Mouse (Mus musculus) adrenal gland, postnatal 14 days (tissue): ENCODE measurements around the gene Gm20489. TPM values are rescaled to one million over a fixed set of nuclear protein-coding genes. Genes with fewer than 3 reads are reported as not detected.

Source experiments
- DNase-seq: peaks from one replicate; pipeline ENCODE4 v3.0.0; 2021; ENCODE audit warnings: mixed read lengths
- long read RNA-seq, 2 experiments: library from polyadenylated mRNA; stranded (forward); transcript quantifications; one replicate each; pipeline ENCODE4 v2.0.0; 2021
- total RNA-seq: library from RNA; stranded (reverse); gene quantifications from 2 replicates; pipeline ENCODE4 v1.2.3, GENCODE M21; 2021

The Gm20489 gene
- total RNA-seq, result not detected in 2 replicates
- long read RNA-seq, experiment 1, result 0 reads
- long read RNA-seq, experiment 2, result 0 reads

DNA sequence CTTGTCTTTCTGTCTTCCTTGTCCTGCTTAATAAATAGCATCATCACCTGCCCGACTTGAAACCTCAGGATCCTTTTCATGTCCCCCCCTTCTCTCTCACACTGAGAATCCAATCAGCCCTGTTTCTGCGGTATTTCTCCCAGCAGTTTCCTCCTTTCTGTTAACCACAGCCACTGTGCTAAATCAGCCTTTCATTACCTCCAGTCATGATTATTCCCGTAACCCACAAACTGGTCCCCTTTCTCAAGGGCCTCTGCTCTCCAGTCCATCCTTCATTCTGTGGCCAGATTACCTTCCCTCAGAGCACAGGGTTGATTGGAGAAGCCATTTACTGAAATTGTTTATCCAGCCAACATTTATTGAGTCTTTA, at the start of gene Gm20489:
TSS of gene Gm20489 (minus strand) at position 269 of the 370 bp plus-strand sequence.
- no peak for DNase-seq

DNA sequence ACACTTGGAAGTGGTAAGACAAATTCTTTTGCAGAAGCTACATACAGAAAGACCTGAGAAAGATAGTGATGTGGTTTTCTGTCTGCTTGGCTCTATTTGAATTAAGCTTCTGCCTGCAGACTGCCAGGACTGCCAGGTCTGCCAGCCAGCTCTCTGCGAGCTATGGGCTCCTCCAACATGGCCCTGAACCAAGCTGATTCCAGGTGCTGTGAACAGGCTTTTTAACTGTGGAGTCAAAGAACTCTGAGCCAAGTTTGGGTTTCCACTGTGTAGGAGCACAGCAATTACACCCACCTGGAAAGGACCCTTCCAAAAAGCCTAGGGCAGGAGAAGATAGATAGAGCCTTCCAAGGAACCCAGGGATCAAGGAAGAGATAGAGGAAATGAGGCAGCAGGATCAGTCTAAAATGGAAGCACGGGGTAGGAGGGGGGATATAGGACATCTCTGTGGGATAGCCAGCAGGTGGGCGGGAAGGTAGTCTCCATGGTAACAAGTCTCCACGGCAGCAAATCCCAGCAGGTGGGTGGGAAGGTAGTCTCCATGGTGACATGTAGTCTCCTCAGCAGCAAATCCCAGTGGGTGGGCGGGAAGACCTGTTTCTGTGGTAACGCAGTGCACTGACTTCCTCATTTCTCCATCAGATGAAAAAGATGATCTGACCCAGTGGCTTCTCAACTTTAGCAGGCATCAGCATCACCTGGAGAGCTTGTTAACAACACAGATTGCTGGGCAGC, 45.0 kb upstream of the Gm20489 start:
- DNase-seq, result no peak

DNA sequence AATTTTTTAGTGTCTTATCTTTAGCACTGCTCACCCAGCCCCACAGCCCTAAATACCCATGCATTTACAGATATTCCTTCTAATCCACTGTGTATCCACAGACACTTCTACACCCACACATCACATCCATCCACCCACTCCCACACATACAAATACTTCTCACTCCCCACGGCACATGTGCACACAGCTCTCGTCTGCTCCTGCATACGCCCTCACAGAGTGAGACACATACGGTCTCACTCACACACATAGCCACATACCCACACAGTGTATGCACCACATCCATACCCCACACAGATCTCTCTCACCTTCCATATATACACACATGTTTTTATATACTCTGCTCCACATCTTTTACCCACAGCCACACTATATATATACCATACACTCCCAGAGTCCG, 40.5 kb upstream of the Gm20489 start:
- no peak for DNase-seq

DNA sequence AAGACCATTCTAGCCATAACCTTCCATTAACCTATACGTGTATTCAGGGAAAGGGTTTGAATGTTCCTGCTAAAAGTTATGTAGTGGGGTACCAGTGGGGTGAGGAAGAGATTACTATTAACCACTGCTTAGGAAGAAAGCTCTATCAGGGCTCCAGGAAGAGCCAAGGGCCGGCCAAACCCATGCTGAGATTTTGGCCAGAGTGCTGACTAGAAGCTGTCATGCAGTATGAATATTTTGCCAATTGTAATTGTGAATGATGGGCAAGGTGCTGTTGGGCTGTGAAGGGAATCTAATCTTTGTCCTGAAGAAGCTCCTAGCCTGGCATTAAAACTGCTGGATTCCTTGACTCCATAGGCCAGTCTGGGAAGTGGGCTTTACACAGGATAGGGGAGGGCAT, 35.8 kb upstream of the Gm20489 start:
- no peak for DNase-seq

DNA sequence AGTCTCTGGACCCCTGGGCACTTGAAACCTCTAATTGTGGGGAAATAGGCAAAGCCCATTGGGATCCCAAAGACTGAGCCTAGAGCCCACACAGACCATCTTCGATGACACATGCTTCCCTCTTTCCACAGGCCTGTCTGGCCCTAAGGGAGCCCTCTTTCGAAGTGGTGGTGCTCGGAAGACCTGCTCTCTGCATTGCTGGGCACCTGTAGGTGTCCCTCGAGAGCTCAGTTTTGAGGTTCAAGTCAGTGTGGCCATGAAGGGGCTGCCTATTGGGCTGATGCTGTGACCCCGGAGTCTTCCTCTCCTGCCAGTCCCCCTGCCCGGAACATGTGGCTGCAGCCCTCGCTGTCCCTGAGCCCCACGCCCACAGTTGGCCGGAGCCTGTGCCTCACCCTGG, 32.8 kb upstream of the Gm20489 start:
- no peak for DNase-seq

DNA sequence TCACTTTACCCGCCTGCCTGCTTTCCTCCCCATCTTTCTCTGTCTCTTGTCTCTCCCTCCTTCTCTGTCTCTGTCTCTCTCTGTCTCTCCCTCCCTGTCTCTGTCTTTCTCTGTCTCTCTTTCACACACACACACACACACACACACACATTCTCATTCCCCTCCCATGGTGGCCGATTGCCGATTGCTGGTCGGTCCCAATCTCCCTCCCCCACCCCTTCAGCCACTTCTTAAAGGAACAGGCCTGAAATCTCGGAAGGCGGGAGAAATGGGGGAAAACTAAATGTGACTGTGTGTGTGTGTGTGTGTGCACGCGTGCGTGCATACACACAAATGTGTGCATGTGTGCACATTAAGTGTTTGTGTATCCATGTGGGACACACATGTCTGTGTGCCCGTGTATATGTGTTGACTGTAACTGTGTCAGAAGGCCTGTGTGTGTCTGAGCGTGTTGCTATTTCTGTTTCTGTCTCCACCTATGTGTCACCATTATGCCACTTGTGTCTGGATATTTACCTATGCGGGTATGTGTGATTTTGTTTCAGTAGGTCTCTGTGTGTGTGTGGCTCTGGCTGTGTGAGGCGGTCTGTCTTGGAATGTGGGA, 31.7 kb upstream of the Gm20489 start:
- peak; percentile 45 for DNase-seq

DNA sequence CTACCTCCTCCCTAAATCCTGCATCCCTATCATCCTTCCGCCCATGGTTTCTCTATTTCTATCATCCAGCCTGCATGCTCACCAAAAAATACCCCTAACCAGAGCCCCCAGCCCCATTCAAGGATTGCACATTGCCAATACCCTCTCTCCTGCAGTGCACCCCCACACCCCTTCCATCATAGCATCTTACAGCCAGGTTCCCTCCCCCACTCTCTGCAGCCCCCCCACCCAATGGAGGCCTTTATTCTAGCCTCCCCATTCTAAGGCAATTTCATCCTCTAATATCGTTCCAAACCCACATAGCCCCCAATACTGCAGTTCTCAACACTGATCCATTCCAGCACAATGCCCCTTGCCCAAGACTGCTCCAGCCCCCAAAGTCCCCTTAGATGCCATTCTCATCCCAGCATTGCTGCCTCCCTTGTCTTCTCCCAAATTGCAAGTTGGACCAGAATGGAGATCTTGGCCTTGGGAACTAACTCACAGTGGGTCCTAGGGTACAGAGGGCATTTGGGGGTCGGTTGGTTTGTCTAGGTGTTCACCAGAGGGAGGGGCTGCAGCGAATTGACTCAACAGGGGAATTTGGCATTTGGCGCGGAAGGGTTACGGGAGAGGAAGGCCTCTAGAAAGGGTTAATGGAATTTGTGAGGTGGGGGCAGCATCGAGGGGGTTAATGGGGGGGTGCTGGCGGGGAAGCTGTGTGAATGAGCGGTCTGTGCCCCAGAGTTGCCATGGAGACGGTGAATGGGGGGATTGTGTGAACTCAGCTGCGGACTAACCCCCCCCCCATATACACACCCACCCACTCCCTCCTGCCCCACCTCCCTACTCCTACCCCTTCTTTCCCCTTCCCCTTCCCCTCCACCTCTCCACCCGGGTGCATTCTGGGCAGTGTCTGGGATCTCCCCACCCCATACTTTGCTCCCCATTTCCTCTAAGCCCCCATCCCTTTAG, 30.9 kb upstream of the Gm20489 start:
- DNase-seq, result peak; percentile 11

DNA sequence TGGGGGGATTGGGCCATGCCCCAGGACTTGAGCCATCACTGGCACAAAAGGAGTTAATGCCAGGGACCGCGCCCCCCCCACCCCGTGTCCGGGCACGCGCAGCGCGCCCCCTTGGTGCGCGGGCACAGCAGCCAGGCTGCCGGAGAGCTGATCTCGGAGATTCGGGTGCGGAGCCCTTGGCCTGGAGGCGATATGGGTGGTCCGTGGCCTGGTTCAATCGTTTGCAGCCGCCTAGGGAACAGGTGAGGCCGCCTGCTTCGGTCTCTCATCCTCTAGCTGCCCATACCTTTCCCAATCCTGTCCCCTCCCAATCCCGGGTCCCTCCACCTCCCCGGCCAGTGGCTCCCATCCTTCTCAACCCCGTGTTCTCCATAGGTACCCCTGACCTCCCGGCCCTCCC, 30.2 kb upstream of the Gm20489 start, which contains the start of gene Nlgn3:
TSS of gene Nlgn3 (plus strand) at position 114 of the 400 bp plus-strand sequence.
- DNase-seq, result peak; percentile 55

DNA sequence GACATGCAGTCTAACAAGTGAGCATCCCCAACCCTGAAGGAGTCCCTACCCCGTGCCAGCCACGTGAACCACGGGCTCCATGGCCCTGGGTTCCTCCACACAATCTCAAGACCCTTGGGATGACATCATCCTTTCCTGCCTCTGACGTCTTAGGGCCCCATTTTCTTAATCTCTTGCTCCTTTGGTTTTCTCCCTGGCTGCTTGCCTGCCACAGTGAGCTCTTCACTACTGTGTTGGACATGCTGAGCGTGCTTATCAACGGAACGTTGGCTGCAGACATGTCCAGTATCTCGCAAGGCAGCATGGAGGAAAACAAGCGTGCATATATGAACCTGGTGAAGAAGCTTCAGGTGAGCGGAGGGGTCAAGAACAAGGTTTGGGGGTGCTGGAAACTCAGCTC, 21.3 kb upstream of the Gm20489 start:
- no peak for DNase-seq

DNA sequence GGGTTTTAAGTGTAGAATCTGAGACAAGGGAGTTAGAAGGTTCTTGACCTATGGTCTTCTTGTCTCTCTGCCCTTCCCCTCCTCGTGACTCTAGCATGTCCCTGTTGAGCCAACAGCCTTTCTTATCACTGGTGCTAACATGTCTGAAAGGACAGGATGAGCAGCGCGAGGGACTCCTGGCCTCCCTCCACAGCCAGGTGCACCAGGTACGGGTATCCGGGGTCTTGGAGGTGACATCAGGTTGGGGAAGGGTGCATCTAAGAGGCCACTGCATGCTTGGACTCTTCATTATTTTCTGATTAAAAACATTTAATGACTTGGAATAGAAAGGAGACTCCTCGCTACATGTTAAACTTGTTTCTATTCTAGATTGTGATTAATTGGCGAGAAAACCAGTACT, 20.2 kb upstream of the Gm20489 start:
- DNase-seq, result no peak

DNA sequence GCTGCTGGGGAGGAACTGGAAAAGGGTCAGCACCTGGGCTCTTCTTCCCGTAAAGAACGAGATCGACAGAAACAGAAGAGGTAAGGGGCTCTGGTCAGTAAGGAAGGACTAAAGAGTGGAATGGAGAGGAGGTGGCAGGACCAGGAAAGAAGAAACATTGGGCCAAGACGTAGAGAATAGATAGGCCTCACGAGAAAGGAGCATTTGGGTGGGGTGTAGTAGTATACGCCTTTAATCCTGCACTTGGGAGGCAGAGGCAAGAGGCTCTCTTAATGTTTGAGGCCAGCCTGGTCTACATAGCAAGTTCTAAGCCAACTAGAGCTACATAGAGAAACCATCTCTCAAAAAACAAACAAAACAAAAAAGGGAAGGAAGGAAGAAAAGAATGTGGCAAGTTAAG, 19.6 kb upstream of the Gm20489 start:
- no peak for DNase-seq

DNA sequence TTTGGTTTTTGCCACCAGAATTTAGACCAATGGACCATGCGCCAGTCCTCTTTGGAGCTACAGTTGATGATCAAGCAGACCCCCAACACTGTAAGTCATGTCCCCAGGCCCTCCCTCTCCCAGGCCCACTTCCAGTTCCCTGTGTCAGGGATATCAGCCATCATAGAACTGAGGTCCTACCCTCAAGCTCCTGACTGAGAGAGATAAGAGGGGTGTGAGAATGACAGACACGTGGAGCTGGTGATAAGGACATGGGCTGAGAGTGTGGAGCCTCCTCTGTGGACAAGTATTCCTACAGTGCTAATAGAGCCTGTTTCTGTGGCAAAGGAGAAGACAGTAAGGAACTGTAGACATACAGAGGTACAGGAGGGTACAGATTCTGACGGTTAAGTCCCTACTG, 18.7 kb upstream of the Gm20489 start:
- no peak for DNase-seq

DNA sequence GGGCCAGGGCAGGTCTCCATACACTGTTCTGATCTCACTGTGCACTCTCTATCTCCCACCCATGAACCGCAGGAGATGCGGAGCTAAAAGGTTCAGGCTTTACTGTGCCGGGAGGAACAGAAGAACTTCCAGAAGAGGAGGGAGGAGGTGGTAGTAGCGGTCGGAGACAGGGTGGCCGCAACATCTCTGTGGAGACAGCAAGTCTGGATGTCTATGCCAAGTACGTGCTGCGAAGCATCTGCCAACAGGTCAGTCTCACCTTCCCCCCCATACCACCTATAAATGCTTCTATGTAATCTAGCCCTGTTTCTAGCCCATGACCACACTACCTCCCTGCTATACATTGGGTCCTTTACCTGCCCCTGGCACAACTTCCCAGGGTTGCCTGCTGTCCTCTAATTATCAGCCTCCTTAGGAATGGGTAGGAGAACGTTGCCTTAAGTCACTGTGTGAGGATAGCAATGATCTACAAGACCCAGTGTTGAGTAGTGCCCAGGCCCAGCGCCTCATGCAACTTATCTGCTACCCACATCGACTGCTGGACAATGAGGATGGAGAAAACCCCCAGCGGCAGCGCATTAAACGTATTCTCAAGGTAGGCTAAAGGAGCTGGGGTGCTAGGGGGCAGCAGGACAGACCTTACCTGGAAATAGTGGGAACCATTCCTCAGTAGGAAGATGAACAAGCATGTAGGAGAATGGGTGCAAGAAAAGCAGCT, 17.3 kb upstream of the Gm20489 start:
- DNase-seq, result no peak

DNA sequence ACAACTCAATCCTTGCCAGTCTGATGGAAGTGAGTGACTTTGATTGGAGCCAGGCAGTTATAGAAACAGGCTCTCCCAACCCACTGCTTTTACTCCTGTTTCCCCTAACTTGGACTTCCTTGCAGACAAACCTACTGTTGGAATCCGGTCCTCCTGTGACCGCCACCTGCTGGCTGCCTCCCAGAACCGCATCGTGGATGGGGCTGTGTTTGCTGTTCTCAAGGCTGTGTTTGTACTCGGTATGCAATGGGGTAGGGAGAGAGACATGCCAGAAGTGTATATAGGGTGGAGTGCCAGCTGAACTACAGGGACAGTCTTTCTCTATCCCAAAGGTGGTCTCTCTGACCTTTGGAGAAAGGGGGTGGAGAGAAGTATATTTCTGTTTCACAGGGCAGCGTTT, 16.7 kb upstream of the Gm20489 start:
- peak; percentile 73 for DNase-seq

DNA sequence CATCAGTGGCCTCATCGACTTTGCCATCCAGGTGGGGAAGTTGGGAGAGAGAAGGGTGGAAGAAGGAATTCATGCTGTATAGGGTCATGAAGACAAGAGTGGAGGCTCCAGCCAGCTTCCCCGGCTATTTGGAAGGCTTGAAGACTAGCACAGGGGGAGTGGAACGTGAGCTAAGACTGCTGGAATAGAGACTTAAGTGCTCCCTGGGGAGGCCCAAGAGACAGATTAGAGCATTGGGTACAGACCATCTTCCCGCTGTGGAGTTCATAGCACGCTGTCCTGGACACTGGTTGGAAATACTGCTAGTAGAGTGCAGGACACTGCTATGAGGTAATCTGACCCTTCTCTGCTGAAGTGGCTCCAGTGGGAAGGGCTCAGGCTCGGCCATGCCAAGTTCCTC, 14.0 kb upstream of the Gm20489 start:
- no peak for DNase-seq

DNA sequence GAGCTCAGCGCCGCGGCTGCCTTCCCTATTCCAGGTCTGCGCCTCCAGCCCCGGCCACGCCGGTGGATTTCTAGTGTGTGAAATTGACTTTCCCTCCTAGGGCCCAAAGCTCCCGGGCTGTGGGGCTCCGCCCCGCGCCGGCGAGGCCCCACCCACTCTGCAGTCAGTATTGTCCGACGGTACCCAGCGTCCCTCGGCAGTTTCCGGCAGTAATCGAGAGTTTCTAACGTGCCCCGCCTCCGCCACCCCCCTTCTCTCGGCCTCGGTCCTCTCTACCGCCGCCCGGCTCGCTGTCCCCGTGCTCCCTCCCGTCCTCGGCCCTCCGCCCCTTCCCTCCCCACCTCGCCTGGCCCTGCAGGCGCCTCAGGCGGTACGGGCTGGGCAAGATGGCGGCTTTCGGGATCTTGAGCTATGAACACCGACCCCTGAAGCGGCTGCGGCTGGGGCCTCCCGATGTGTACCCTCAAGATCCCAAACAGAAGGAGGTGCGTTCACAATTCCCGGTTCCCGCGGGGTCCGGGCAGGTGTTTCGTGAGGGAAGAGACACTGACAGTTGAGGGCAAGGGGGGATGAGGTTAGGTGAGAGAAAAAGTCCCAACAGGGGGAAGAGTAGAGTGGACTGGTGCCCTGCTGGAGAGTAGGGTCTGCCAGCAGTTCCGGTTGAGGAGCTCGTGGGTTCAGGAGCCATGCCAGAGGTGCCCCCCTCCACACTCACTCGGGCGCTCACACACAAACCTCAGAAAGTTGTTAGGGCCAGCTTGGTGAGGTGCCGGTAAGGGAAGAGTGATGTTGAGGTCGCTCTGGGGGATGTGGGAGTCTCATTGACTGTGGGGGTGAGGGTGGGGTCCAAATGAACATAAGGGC, 5.3 kb upstream of the Gm20489 start, which contains the start of gene Med12:
TSS of gene Med12 (plus strand) at position 156 of the 864 bp plus-strand sequence.
- DNase-seq, result peak; percentile 95

DNA sequence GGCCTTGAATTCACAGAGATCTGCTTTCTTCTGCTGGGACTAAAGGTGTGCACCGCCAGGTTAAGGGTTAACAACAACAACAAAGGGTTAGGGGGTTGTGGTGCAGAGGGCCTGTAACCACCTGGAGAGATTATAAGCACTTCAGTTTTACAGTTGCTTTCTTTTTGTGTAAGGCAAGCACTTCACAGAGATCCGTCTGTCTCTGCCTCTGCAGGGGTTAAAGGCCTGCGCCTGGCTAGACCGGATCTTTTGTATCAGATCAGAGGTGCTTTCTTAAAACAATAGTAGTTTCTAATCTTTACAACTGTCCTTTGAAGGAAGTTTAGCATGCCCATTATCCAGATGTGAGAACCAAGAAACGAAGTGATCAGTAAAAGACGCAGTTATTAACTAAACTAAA, 4.6 kb upstream of the Gm20489 start:
- DNase-seq, result no peak

DNA sequence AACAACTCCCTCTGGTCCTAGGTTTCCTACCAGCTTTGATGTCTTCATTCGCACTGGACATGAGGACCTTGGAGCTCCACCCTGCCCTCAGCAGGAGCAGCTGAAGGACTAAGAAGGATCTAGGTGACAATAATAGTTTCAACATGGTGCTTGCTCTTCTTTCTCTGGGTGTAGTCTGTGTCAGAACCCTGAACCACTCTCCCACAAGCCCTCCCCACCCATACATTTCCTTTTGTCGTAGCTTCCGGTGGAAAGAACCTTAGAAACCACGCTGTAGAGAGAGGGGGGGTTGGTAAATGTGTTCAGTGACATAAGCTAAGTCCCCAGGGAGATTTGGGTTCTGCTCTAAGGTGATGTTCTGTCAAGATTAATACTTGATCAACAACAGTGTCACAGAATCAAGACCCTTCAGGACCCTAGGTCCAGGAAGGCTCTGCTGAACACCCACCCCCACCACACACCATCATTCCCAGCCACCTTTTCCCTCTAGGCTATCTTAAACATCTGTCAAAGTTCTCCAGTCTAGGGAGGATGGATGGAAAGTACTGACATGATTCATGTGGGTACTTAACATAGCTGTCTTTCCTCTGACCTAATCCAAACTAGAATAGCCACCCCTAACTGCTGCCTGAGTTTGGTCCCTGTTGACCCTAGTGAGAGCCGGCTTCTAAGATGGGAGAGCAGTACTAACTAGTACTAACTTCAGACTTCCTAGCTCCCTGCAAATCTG, 633 bp downstream of the Gm20489 start, which contains the start of gene Il2rg:
TSS of gene Il2rg (minus strand) at position 231 of the 730 bp plus-strand sequence.
- DNase-seq, result peak; percentile 7

DNA sequence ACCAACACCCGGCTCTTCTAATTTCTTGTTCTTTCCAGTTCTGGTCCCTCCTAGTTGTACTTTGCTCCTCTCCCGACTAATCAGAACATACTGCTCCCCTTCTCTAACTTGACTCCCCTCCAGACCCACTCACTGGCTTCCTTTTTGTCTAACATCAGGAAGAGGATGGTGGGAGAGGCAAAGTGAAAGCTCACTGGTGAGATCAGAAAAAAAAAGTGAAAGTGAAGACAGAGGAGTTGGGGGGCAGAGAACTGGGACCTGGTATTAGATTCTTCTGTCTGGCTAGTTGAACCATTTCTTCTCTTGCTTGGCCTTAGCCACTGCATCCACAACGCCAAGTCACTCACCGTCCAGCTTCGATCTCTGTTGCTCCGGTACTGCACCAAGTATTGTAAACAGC, 2.2 kb downstream of the Gm20489 start:
- no peak for DNase-seq

DNA sequence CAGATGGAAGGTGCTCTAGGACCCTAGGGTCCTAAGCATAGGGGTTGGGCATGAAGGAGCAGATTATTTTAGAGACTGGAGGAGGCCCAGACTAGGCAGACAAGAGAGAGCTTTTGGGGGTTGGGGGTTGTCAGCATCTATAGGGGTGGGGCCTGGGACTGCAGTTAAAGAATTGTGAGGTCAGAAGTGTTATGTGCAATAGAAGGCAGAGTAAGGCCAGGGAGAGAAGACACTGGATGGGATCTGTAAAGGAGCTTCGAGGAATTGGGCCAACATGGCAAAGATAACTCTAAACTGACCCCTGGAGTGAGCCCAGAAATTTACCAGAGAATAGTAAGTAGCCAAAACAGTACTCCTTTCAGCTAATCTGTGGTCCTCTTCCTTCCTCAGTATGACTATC, 4.9 kb downstream of the Gm20489 start, which contains the start of gene Gm614:
TSS of gene Gm614 (minus strand) at position 101 of the 400 bp plus-strand sequence.
- no peak for DNase-seq
